Mouse (Mus musculus) myocyte (in vitro differentiated cells): Measurements from ENCODE around the gene Prrg3.

Experiments used
- CEBPB ChIP-seq: IDR thresholded peaks from 2 replicates; pipeline ENCODE4 v1.6.1; 2011; ENCODE audit warnings: mild to moderate bottlenecking, moderate library complexity; ENCODE audit not compliant: poor library complexity, insufficient read depth, severe bottlenecking
- MYOG ChIP-seq, 3 experiments: IDR thresholded peaks; one replicate each; pipeline ENCODE4 v1.6.1; 2011; ENCODE audit warnings: control low read depth in 2 of 3, low read depth in 2 of 3, mild to moderate bottlenecking in 2 of 3; ENCODE audit not compliant: insufficient read length in 2 of 3, control insufficient read depth in 1 of 3, insufficient read depth in 1 of 3
- POLR2A ChIP-seq: IDR thresholded peaks from one replicate; pipeline ENCODE4 v1.6.1; 2011; ENCODE audit warnings: low read depth, mild to moderate bottlenecking, control low read depth, moderate library complexity; ENCODE audit not compliant: insufficient read length
- POLR2AphosphoS2 ChIP-seq: IDR thresholded peaks from one replicate; pipeline ENCODE4 v1.6.1; 2011; ENCODE audit warnings: low read depth, control low read depth; ENCODE audit not compliant: insufficient read length
- SRF ChIP-seq: IDR thresholded peaks from one replicate; pipeline ENCODE4 v1.6.1; 2011; ENCODE audit warnings: low read depth; ENCODE audit not compliant: control insufficient read depth, insufficient read length
- TCF3 ChIP-seq: IDR thresholded peaks from one replicate; pipeline ENCODE4 v1.6.1; 2011; ENCODE audit warnings: low read depth, control low read depth; ENCODE audit not compliant: insufficient read length
- USF1 ChIP-seq: IDR thresholded peaks from one replicate; pipeline ENCODE4 v1.6.1; 2011; ENCODE audit warnings: low read depth, mild to moderate bottlenecking, control low read depth, moderate library complexity

- no peak for TF ChIP-seq USF1
- TF ChIP-seq CEBPB: no peak
- no peak for TF ChIP-seq TCF3
- no peak for TF ChIP-seq POLR2A
- no peak for TF ChIP-seq MYOG (IDR thresholded peaks at IDR 0.05; ENCODE audit: control insufficient read depth in 1 of 3, insufficient read depth in 1 of 3, insufficient read length in 2 of 3, low read depth in 2 of 3)
- no peak for TF ChIP-seq SRF
- TF ChIP-seq POLR2AphosphoS2: no peak
These were observed 10.3 kb downstream of the Prrg3 start, which contains the start of gene Fate1 for GRCm38 (mm10) chrX:71972686-71973085.
